Mouse (Mus musculus): ENCODE measurements around the gene Rgl1.

- TF ChIP-seq HCFC1 (IDR thresholded peaks at IDR 0.05; ENCODE audit: borderline replicate concordance, insufficient read depth, low read length) (no peak), ZNF384 (IDR thresholded peaks at IDR 0.05; ENCODE audit: low read depth, low read length) (no peak)
These were observed 243.9 kb downstream of the Rgl1 start for GRCm38 (mm10) chr1:152522226-152522625.

Measured in ES-E14 (cell line).